Mouse (Mus musculus) lung, adult 2 months (tissue): ENCODE results near the gene Cda. TPM values are rescaled to one million over a fixed set of nuclear protein-coding genes. Genes with fewer than 3 reads are reported as not detected.
"Not testable (repeated sequence)": the region's sequence is repeated elsewhere in the genome, so short reads cannot be mapped to it uniquely, and the experiment has no call there.

Experiments
- DNase-seq: peaks from one replicate; pipeline ENCODE4 v3.0.0; 2022
- H3K4me1 ChIP-seq: fragments of 200-500 bp; 2 replicates; pipeline ENCODE4 v1.6.1; 2011; ENCODE audit warnings: low read length; ENCODE audit not compliant: control insufficient read depth, insufficient read depth
- H3K4me3 ChIP-seq: fragments of 200-500 bp; replicated peaks from 2 replicates; pipeline ENCODE3; 2011; ENCODE audit warnings: low read depth, mild to moderate bottlenecking, control low read depth, low read length; ENCODE audit errors: extremely low read depth
- CTCF ChIP-seq: fragments of 200-500 bp; IDR thresholded peaks from 2 replicates; pipeline ENCODE4 v1.5.1; 2011; ENCODE audit warnings: mild to moderate bottlenecking, low read length, control low read depth; ENCODE audit not compliant: insufficient read depth
- POLR2A ChIP-seq: fragments of 200-500 bp; IDR thresholded peaks from 2 replicates; pipeline ENCODE4 v1.6.1; 2011; ENCODE audit warnings: low read depth, mild to moderate bottlenecking, control low read depth, low read length, borderline replicate concordance; ENCODE audit errors: extremely low read depth
- WGBS: fragments of 180-500 bp; shearing (Covaris S2); methylation state at CpG from one replicate; pipeline ENCODE4 v1.1.7; 2018; 5-methylcytosine and 5-hydroxymethylcytosine counted together
- polyA plus RNA-seq: library from polyadenylated mRNA; depleted of rRNA; stranded (reverse); fragments of >200 nt; gene quantifications from 2 replicates; pipeline ENCODE4 v1.2.3, GENCODE M21; 2012

Gene Cda
- polyA plus RNA-seq, 1 experiment = 2.6 TPM

GRCm38 (mm10) chr4:138339963-138340362 is 27.8 kb downstream of the Cda start:
- Histone ChIP-seq H3K4me1 (no peaks in the 10 kb centered on the region), H3K4me3 (no peak overlapping the region)
- WGBS = 26% methylated on average over 4 of the region's 4 CpGs
- peak; percentile 48 for DNase-seq
- no peak for TF ChIP-seq CTCF
- no peak for TF ChIP-seq POLR2A

GRCm38 (mm10) chr4:138337341-138337740 is 30.5 kb downstream of the Cda start:
- no peak for TF ChIP-seq CTCF
- TF ChIP-seq POLR2A = no peak
- WGBS = 67% methylated on average over 9 of the region's 9 CpGs
- no peak for DNase-seq
- Histone ChIP-seq H3K4me3 (no peak overlapping the region), H3K4me1 (no peaks in the 10 kb centered on the region)

GRCm38 (mm10) chr4:138336876-138337275 is 30.9 kb downstream of the Cda start:
- no peak for TF ChIP-seq POLR2A
- no peak for TF ChIP-seq CTCF
- no peak overlapping the region for H3K4me3 ChIP-seq
- DNase-seq = no peak
- H3K4me1 ChIP-seq = no peaks in the 10 kb centered on the region
- WGBS = 58% methylated on average over 5 of the region's 5 CpGs

- TF ChIP-seq POLR2A (no peak), CTCF (no peak)
- 86% methylated on average over 6 of the region's 6 CpGs for WGBS
- no peak for DNase-seq
- H3K4me3 ChIP-seq = no peak overlapping the region
- H3K4me1 ChIP-seq = no peaks in the 10 kb centered on the region
Observed at GRCm38 (mm10) chr4:138335648-138336047, 32.1 kb downstream of the Cda start.

GRCm38 (mm10) chr4:138335036-138335435 is 32.8 kb downstream of the Cda start:
- WGBS = 66% methylated on average over 12 of the region's 12 CpGs
- TF ChIP-seq CTCF (no peak), POLR2A (no peak)
- H3K4me3 ChIP-seq = no peak overlapping the region

GRCm38 (mm10) chr4:138333135-138333534 is 34.7 kb downstream of the Cda start:
- TF ChIP-seq POLR2A (no peak), CTCF (no peak)
- WGBS = 74% methylated on average over 4 of the region's 4 CpGs
- H3K4me3 ChIP-seq = no peak overlapping the region

More at GRCm38 (mm10) chr4:138335036-138335435, 32.8 kb downstream of the Cda start:
- no peak for DNase-seq
- no peaks in the 10 kb centered on the region for H3K4me1 ChIP-seq

GRCm38 (mm10) chr4:138331647-138332046 is 36.1 kb downstream of the Cda start:
- TF ChIP-seq CTCF (no peak), POLR2A (no peak)
- no peak overlapping the region for H3K4me3 ChIP-seq
- H3K4me1 ChIP-seq = no peaks in the 10 kb centered on the region
- 64% methylated on average over 9 of the region's 9 CpGs for WGBS
- no peak for DNase-seq

More at GRCm38 (mm10) chr4:138333135-138333534, 34.7 kb downstream of the Cda start:
- no peaks in the 10 kb centered on the region for H3K4me1 ChIP-seq
- no peak for DNase-seq

GRCm38 (mm10) chr4:138330264-138330671 is 37.5 kb downstream of the Cda start:
- no peak for DNase-seq
- H3K4me1 ChIP-seq = peaks cover 3% of the 10 kb centered on the region
- 21% methylated on average over 15 of the region's 15 CpGs for WGBS
- H3K4me3 ChIP-seq = no peak overlapping the region
- TF ChIP-seq POLR2A (no peak), CTCF (no peak)

GRCm38 (mm10) chr4:138327891-138328470 is 39.8 kb downstream of the Cda start:
- Histone ChIP-seq H3K4me1 (peaks cover 10% of the 10 kb centered on the region), H3K4me3 (peak overlapping the region; percentile 36)
- DNase-seq = no peak
- TF ChIP-seq POLR2A (no peak), CTCF (no peak)
- WGBS = 52% methylated on average over 7 of the region's 7 CpGs

GRCm38 (mm10) chr4:138327155-138327554 is 40.6 kb downstream of the Cda start:
- WGBS = 65% methylated on average over 7 of the region's 12 CpGs
- not testable (repeated sequence) for H3K4me3 ChIP-seq, DNase-seq
- peaks cover 10% of the 10 kb centered on the region for H3K4me1 ChIP-seq
